Mouse (Mus musculus): ENCODE measurements at regions not wholly inside any gene's neighbourhood (a gene's known extent, or its start where the extent isn't known, plus 50 kb on each side); places are given as distances from the start of the nearest gene placed in this dataset.

- no peak overlapping the region for H3K4me3 ChIP-seq (replicated peaks; ENCODE audit: low read length)
- no peak for ATAC-seq
- no peaks in the 10 kb centered on the region for H3K27me3 ChIP-seq (replicated peaks; ENCODE audit: control insufficient read depth, insufficient read depth, low read length)
- H3K4me2 ChIP-seq (ENCODE audit: low read length) = no peak overlapping the region
- 0 out of 2 replicates have a peak overlapping the region, but pooled peaks have one; percentile 13 for H3K27ac ChIP-seq (ENCODE audit: low read length)
- H3K4me1 ChIP-seq (replicated peaks; ENCODE audit: control insufficient read depth, insufficient read depth, low read length) = peaks cover 23% of the 10 kb centered on the region
- 69% methylated on average over 6 of the region's 6 CpGs for WGBS
- H3K9me3 ChIP-seq (ENCODE audit: control insufficient read depth, low read length) = no peaks in the 10 kb centered on the region
- H3K36me3 ChIP-seq (ENCODE audit: control insufficient read depth, insufficient read depth) = no peaks in the 10 kb centered on the region
- H3K9ac ChIP-seq (replicated peaks; ENCODE audit: low read depth, low read length) = no peak overlapping the region
Measured at GRCm38 (mm10) chr14:25370306-25371020, 88.5 kb upstream of the Zmiz1 start.

- Histone ChIP-seq H3K4me3 (replicated peaks; ENCODE audit: low read length) (no peak overlapping the region), H3K4me1 (replicated peaks; ENCODE audit: control insufficient read depth, insufficient read depth, low read length) (peaks cover 23% of the 10 kb centered on the region), H3K4me2 (ENCODE audit: low read length) (no peak overlapping the region), H3K36me3 (ENCODE audit: control insufficient read depth, insufficient read depth) (no peaks in the 10 kb centered on the region), H3K27me3 (replicated peaks; ENCODE audit: control insufficient read depth, insufficient read depth, low read length) (no peaks in the 10 kb centered on the region), H3K9ac (replicated peaks; ENCODE audit: low read depth, low read length) (no peak overlapping the region), H3K9me3 (ENCODE audit: control insufficient read depth, low read length) (no peaks in the 10 kb centered on the region), H3K27ac (ENCODE audit: low read length) (peak overlapping the region; percentile 4; the same call in 1 of the 2 replicates)
- whole genome bisulfite sequencing = 87% methylated on average over 5 of the region's 5 CpGs
- no peak for ATAC-seq
Measured at GRCm38 (mm10) chr14:25371021-25371400, 88.0 kb upstream of the Zmiz1 start.

GRCm38 (mm10) chr14:25371661-25372060 lies 87.3 kb upstream of the Zmiz1 start:
- no peaks in the 10 kb centered on the region for H3K27me3 ChIP-seq (replicated peaks; ENCODE audit: control insufficient read depth, insufficient read depth, low read length)
- no peaks in the 10 kb centered on the region for H3K36me3 ChIP-seq (ENCODE audit: control insufficient read depth, insufficient read depth)
- peak; percentile 88 for ATAC-seq
- peak overlapping the region; percentile 16 for H3K27ac ChIP-seq (ENCODE audit: low read length)
- peaks cover 22% of the 10 kb centered on the region for H3K4me1 ChIP-seq (replicated peaks; ENCODE audit: control insufficient read depth, insufficient read depth, low read length)
- no peak overlapping the region for H3K4me2 ChIP-seq (ENCODE audit: low read length)
- no peaks in the 10 kb centered on the region for H3K9me3 ChIP-seq (ENCODE audit: control insufficient read depth, low read length)
- 20% methylated on average over 4 of the region's 4 CpGs for WGBS
- H3K9ac ChIP-seq (replicated peaks; ENCODE audit: low read depth, low read length) = 0 out of 2 replicates have a peak overlapping the region, but pooled peaks have one; percentile 20
- H3K4me3 ChIP-seq (replicated peaks; ENCODE audit: low read length) = no peak overlapping the region

GRCm38 (mm10) chr14:25372581-25372980 lies 86.4 kb upstream of the Zmiz1 start:
- Histone ChIP-seq H3K9ac (replicated peaks; ENCODE audit: low read depth, low read length) (no peak overlapping the region), H3K4me3 (replicated peaks; ENCODE audit: low read length) (no peak overlapping the region), H3K27me3 (replicated peaks; ENCODE audit: control insufficient read depth, insufficient read depth, low read length) (no peaks in the 10 kb centered on the region), H3K27ac (ENCODE audit: low read length) (no peak overlapping the region), H3K9me3 (ENCODE audit: control insufficient read depth, low read length) (no peaks in the 10 kb centered on the region), H3K36me3 (ENCODE audit: control insufficient read depth, insufficient read depth) (no peaks in the 10 kb centered on the region), H3K4me2 (ENCODE audit: low read length) (no peak overlapping the region), H3K4me1 (replicated peaks; ENCODE audit: control insufficient read depth, insufficient read depth, low read length) (peaks cover 31% of the 10 kb centered on the region)
- WGBS = 45% methylated on average over 4 of the region's 4 CpGs
- ATAC-seq = no peak

- H3K27ac ChIP-seq (ENCODE audit: low read length) = no peak overlapping the region
- H3K36me3 ChIP-seq (ENCODE audit: control insufficient read depth, insufficient read depth) = no peaks in the 10 kb centered on the region
- peaks cover 35% of the 10 kb centered on the region for H3K4me1 ChIP-seq (replicated peaks; ENCODE audit: control insufficient read depth, insufficient read depth, low read length)
- H3K9ac ChIP-seq (replicated peaks; ENCODE audit: low read depth, low read length) = no peak overlapping the region
- no peak overlapping the region for H3K4me3 ChIP-seq (replicated peaks; ENCODE audit: low read length)
- no peaks in the 10 kb centered on the region for H3K27me3 ChIP-seq (replicated peaks; ENCODE audit: control insufficient read depth, insufficient read depth, low read length)
- 96% methylated on average over 4 of the region's 4 CpGs for WGBS
- ATAC-seq = no peak
- H3K9me3 ChIP-seq (ENCODE audit: control insufficient read depth, low read length) = no peaks in the 10 kb centered on the region
- no peak overlapping the region for H3K4me2 ChIP-seq (ENCODE audit: low read length)
Measured at GRCm38 (mm10) chr14:25373167-25373566, 85.8 kb upstream of the Zmiz1 start.

- no peak overlapping the region for H3K9ac ChIP-seq (replicated peaks; ENCODE audit: low read depth, low read length)
- no peak for ATAC-seq
- H3K4me1 ChIP-seq (replicated peaks; ENCODE audit: control insufficient read depth, insufficient read depth, low read length) = peaks cover 47% of the 10 kb centered on the region
- no peaks in the 10 kb centered on the region for H3K36me3 ChIP-seq (ENCODE audit: control insufficient read depth, insufficient read depth)
- H3K4me2 ChIP-seq (ENCODE audit: low read length) = no peak overlapping the region
- no peaks in the 10 kb centered on the region for H3K27me3 ChIP-seq (replicated peaks; ENCODE audit: control insufficient read depth, insufficient read depth, low read length)
- no peaks in the 10 kb centered on the region for H3K9me3 ChIP-seq (ENCODE audit: control insufficient read depth, low read length)
- 63% methylated on average over 7 of the region's 7 CpGs for WGBS
- peak overlapping the region; percentile 54 for H3K27ac ChIP-seq (ENCODE audit: low read length)
- no peak overlapping the region for H3K4me3 ChIP-seq (replicated peaks; ENCODE audit: low read length)
Measured at GRCm38 (mm10) chr14:25375001-25375400, 84.0 kb upstream of the Zmiz1 start.

GRCm38 (mm10) chr14:25377091-25377490 lies 81.9 kb upstream of the Zmiz1 start:
- Histone ChIP-seq H3K9me3 (ENCODE audit: control insufficient read depth, low read length) (no peaks in the 10 kb centered on the region), H3K4me3 (replicated peaks; ENCODE audit: low read length) (no peak overlapping the region), H3K4me1 (replicated peaks; ENCODE audit: control insufficient read depth, insufficient read depth, low read length) (peaks cover 36% of the 10 kb centered on the region), H3K27ac (ENCODE audit: low read length) (peak overlapping the region; percentile 100), H3K36me3 (ENCODE audit: control insufficient read depth, insufficient read depth) (no peaks in the 10 kb centered on the region), H3K4me2 (ENCODE audit: low read length) (peak overlapping the region; percentile 63; the same call in 1 of the 2 replicates), H3K27me3 (replicated peaks; ENCODE audit: control insufficient read depth, insufficient read depth, low read length) (no peaks in the 10 kb centered on the region), H3K9ac (replicated peaks; ENCODE audit: low read depth, low read length) (no peak overlapping the region; the same call in 1 of the 2 replicates)
- no peak for ATAC-seq
- whole genome bisulfite sequencing = 51% methylated on average over 2 of the region's 2 CpGs

- H3K9me3 ChIP-seq (ENCODE audit: control insufficient read depth, low read length) = no peaks in the 10 kb centered on the region
- peak overlapping the region; percentile 89 for H3K9ac ChIP-seq (replicated peaks; ENCODE audit: low read depth, low read length)
- ATAC-seq = peak; percentile 86
- no peaks in the 10 kb centered on the region for H3K27me3 ChIP-seq (replicated peaks; ENCODE audit: control insufficient read depth, insufficient read depth, low read length)
- H3K36me3 ChIP-seq (ENCODE audit: control insufficient read depth, insufficient read depth) = no peaks in the 10 kb centered on the region
- H3K27ac ChIP-seq (ENCODE audit: low read length) = peak overlapping the region; percentile 100
- H3K4me3 ChIP-seq (replicated peaks; ENCODE audit: low read length) = peak overlapping the region; percentile 46
- WGBS = 0% methylated on average over 8 of the region's 8 CpGs
- H3K4me2 ChIP-seq (ENCODE audit: low read length) = peak overlapping the region; percentile 63
- peaks cover 33% of the 10 kb centered on the region for H3K4me1 ChIP-seq (replicated peaks; ENCODE audit: control insufficient read depth, insufficient read depth, low read length)
Measured at GRCm38 (mm10) chr14:25377554-25377899, 81.5 kb upstream of the Zmiz1 start.

GRCm38 (mm10) chr14:25377900-25378716 lies 80.9 kb upstream of the Zmiz1 start:
- peak overlapping the region; percentile 63 for H3K4me2 ChIP-seq (ENCODE audit: low read length)
- under 1% methylated on average over 53 of the region's 54 CpGs for WGBS
- H3K27me3 ChIP-seq (replicated peaks; ENCODE audit: control insufficient read depth, insufficient read depth, low read length) = no peaks in the 10 kb centered on the region
- H3K9ac ChIP-seq (replicated peaks; ENCODE audit: low read depth, low read length) = peak overlapping the region; percentile 89
- peak overlapping the region; percentile 100 for H3K27ac ChIP-seq (ENCODE audit: low read length)
- H3K36me3 ChIP-seq (ENCODE audit: control insufficient read depth, insufficient read depth) = no peaks in the 10 kb centered on the region
- peaks cover 33% of the 10 kb centered on the region for H3K4me1 ChIP-seq (replicated peaks; ENCODE audit: control insufficient read depth, insufficient read depth, low read length)
- H3K9me3 ChIP-seq (ENCODE audit: control insufficient read depth, low read length) = no peaks in the 10 kb centered on the region
- ATAC-seq = peak; percentile 91
- peak overlapping the region; percentile 46 for H3K4me3 ChIP-seq (replicated peaks; ENCODE audit: low read length)

All from forebrain, embryonic 16.5 days (tissue).